Mouse (Mus musculus): Measurements from ENCODE around the gene Snx20.

GRCm38 (mm10) chr8:88681046-88681445 is 45.1 kb upstream of the Snx20 start:
- TF ChIP-seq CTCF (conservative IDR thresholded peaks at IDR 0.05 in 1 of 2, IDR thresholded peaks at IDR 0.05 in 1 of 2; ENCODE audit: low read depth in 2 of 2, low read length in 2 of 2) (no peak), JUND (conservative IDR thresholded peaks at IDR 0.05; ENCODE audit: low read depth, low read length) (no peak), E2F4 (IDR thresholded peaks at IDR 0.05; ENCODE audit: insufficient replicate concordance, low read depth, low read length) (no peak), MXI1 (IDR thresholded peaks at IDR 0.05; ENCODE audit: low read depth, low read length) (no peak), MAFK (IDR thresholded peaks at IDR 0.05; ENCODE audit: insufficient replicate concordance, low read length) (no peak), HCFC1 (IDR thresholded peaks at IDR 0.05; ENCODE audit: low read depth, low read length) (no peak), NRF1 (IDR thresholded peaks at IDR 0.05; ENCODE audit: low read depth, low read length) (no peak), ZNF384 (IDR thresholded peaks at IDR 0.05; ENCODE audit: low read depth, low read length) (no peak)
